ENCODE assay signal across 10 mouse cellular contexts in genomic region chr9:102424672-102425345, GRCm38 (mm10).
DNase-seq lines count a peak whose midpoint lies in the region; ATAC-seq and TF ChIP-seq lines count a peak whose summit lies in the region.
"Had no signal": no experiment of that assay in that cellular context is flagged by ENCODE, and none has a peak within 500 bp of the region (broad histone marks: within the 10 kb centered on the region; RNA-seq: fewer than 3 reads in every experiment).

No protein-coding gene starts in this region.

- H3K9me3 ChIP-seq in lung, embryonic 15.5 days: no peaks in the 10 kb centered on the region
- H3K9me3 ChIP-seq in limb, embryonic 10.5 days (replicated peaks): no peaks in the 10 kb centered on the region
- H3K9me3 ChIP-seq in stomach, embryonic 16.5 days (replicated peaks; ENCODE audit: control insufficient read depth, low read length): no peaks in the 10 kb centered on the region

- H3K4me2 ChIP-seq in lung, embryonic 15.5 days: peak overlapping the region; percentile 43
- H3K4me2 ChIP-seq in stomach, embryonic 16.5 days (ENCODE audit: low read depth, low read length): peak overlapping the region; percentile 39

- peak overlapping the region; percentile 53 for H3K4me3 ChIP-seq in gastrocnemius, adult 2 months
- H3K4me3 ChIP-seq in lung, embryonic 15.5 days: no peak overlapping the region
- peak overlapping the region; percentile 37; the same call in 1 of the 2 replicates for H3K4me3 ChIP-seq in limb, embryonic 10.5 days
- H3K4me3 ChIP-seq in stomach, embryonic 16.5 days (replicated peaks; ENCODE audit: low read length): no peak overlapping the region

- intact Hi-C loops in gastrocnemius, adult 2 months (cut with DNase I): loop anchor here (5.0 kb wide), 1 partner anchor 87 kb away; no protein-coding TSS in a partner anchor

- H3K27me3 ChIP-seq in lung, embryonic 15.5 days: no peaks in the 10 kb centered on the region
- H3K27me3 ChIP-seq in limb, embryonic 10.5 days (ENCODE audit: low read depth, poor library complexity, severe bottlenecking): peaks cover 43% of the 10 kb centered on the region
- 0 out of 2 replicates have a peak, but pooled peaks cover 3% of the 10 kb centered on the region for H3K27me3 ChIP-seq in stomach, embryonic 16.5 days (ENCODE audit: control insufficient read depth, insufficient read depth, low read length)

- DNase-seq in gastrocnemius, adult 2 months: peak; percentile 67
- DNase-seq in gastrocnemius, postnatal 4 days (ENCODE audit: low spot score in 2 of 2): no peak
- DNase-seq in lung, postnatal 25 days (ENCODE audit: low spot score): no peak
- DNase-seq in limb, embryonic 10.5 days (ENCODE audit: low spot score): no peak
- no peak for DNase-seq in thymus, postnatal 10 days (ENCODE audit: low spot score in 2 of 2)
- DNase-seq: spleen, adult 18-20 months had no signal

- no peak for ATAC-seq in lung, embryonic 15.5 days (ENCODE audit: borderline replicate concordance, extremely low read depth, low FRiP score, low TSS enrichment)
- ATAC-seq in stomach, embryonic 16.5 days (ENCODE audit: insufficient read depth, low FRiP score): no peak
- ATAC-seq in activated CD4-positive, CD25-positive, alpha-beta regulatory T cell, adult 4 months: no peak
- ATAC-seq: inflammation-experienced regulatory T-cells, adult 6 months had no signal

- H3K4me1 ChIP-seq in lung, embryonic 15.5 days: peaks cover 12% of the 10 kb centered on the region; the same call in 1 of the 2 replicates
- peaks cover 24% of the 10 kb centered on the region for H3K4me1 ChIP-seq in limb, embryonic 10.5 days
- no peaks in the 10 kb centered on the region; the same call in 1 of the 2 replicates for H3K4me1 ChIP-seq in stomach, embryonic 16.5 days (ENCODE audit: control insufficient read depth, insufficient read depth, low read length)

- no peak overlapping the region for H3K9ac ChIP-seq in lung, embryonic 15.5 days
- H3K9ac ChIP-seq in stomach, embryonic 16.5 days (ENCODE audit: low read length): 0 out of 2 replicates have a peak overlapping the region, but pooled peaks have one; percentile 33

- peak overlapping the region; percentile 92 for H3K27ac ChIP-seq in gastrocnemius, adult 2 months
- no peak overlapping the region for H3K27ac ChIP-seq in lung, embryonic 15.5 days
- peak overlapping the region; percentile 88 for H3K27ac ChIP-seq in limb, embryonic 10.5 days
- H3K27ac ChIP-seq in stomach, embryonic 16.5 days (ENCODE audit: low read length): no peak overlapping the region

- TF ChIP-seq CTCF in gastrocnemius, adult 2 months (IDR thresholded peaks at IDR 0.05): no peak

- 47% methylated on average over 11 of the region's 11 CpGs for WGBS in lung, embryonic 15.5 days
- 63% methylated on average over 11 of the region's 11 CpGs for WGBS in limb, embryonic 10.5 days
- WGBS in stomach, embryonic 16.5 days: 47% methylated on average over 11 of the region's 11 CpGs

- no peaks in the 10 kb centered on the region for H3K36me3 ChIP-seq in lung, embryonic 15.5 days
- H3K36me3 ChIP-seq in limb, embryonic 10.5 days: no peaks in the 10 kb centered on the region
- no peaks in the 10 kb centered on the region for H3K36me3 ChIP-seq in stomach, embryonic 16.5 days (ENCODE audit: control insufficient read depth, insufficient read depth, low read length)

Comparison
In these comparisons a context has a peak if more than half of its experiments do, and no peak if none do; other contexts are left out.
1. H3K27ac ChIP-seq: peak in gastrocnemius, adult 2 months (single experiment) and limb, embryonic 10.5 days (single experiment); none in lung, embryonic 15.5 days (single experiment) and stomach, embryonic 16.5 days (single experiment).
2. H3K4me3 ChIP-seq: peak in gastrocnemius, adult 2 months (single experiment) and limb, embryonic 10.5 days (single experiment); none in lung, embryonic 15.5 days (single experiment) and stomach, embryonic 16.5 days (single experiment).